Mouse (Mus musculus) splenic B cell, adult 2 months (primary cell): ENCODE results near the gene Vmp1.

Source experiments
- DNase-seq: peaks from one replicate; pipeline ENCODE4 v3.0.0-alpha.2; 2011; ENCODE audit warnings: low read depth, low spot score
- H3K27me3 ChIP-seq: 2 replicates; pipeline ENCODE4 v1.6.1; 2012; ENCODE audit warnings: mild to moderate bottlenecking, low read length, moderate library complexity, mixed read lengths; ENCODE audit not compliant: control insufficient read depth, poor library complexity, insufficient read depth, severe bottlenecking
- H3K36me3 ChIP-seq: 2 replicates; pipeline ENCODE4 v1.6.1; 2012; ENCODE audit warnings: mild to moderate bottlenecking, low read length, moderate library complexity, mixed read lengths; ENCODE audit not compliant: control insufficient read depth, poor library complexity, insufficient read depth, severe bottlenecking

Vmp1 gene

DNA sequence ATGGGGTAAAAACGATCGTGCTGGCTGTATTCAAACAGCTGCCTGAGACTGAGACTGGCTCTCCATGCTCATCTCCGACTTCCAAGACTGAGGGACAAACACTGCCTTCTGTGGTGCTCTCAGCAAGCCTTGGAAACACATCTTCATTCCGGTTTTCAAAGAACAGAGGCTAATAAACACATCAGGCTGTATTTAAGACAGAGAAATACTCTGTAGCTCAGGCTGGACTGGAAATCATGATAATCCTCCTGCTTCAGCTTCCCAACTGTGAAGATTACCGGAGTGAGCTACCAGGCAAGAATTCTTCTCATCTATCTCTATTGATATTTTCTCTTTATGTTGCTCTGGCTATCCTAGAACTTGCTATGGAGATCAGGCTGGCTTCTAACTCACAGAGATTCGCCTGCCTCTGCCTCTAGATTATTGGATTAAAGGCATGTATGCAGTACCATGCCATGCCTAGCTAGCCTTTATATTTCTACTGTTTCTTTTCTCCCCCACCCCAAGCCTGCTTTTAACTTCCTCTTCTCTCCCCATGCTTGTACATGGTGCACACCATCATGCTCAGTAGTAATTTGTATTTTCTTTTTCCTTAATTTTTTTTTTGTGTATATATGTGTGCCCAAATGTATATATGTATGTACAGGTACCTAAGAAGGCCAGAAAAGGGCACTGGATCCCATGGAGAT, 89.3 kb downstream of the Vmp1 start:
- Histone ChIP-seq H3K27me3 (no peaks in the 10 kb centered on the region), H3K36me3 (no peaks in the 10 kb centered on the region)
- no peak for DNase-seq

GRCm38 (mm10) chr11:86593443-86593842, 90.2 kb downstream of the Vmp1 start:
- Histone ChIP-seq H3K27me3 (no peaks in the 10 kb centered on the region), H3K36me3 (no peaks in the 10 kb centered on the region)
- DNase-seq = no peak

- no peaks in the 10 kb centered on the region for H3K27me3 ChIP-seq
- peak; percentile 84 for DNase-seq
- no peaks in the 10 kb centered on the region for H3K36me3 ChIP-seq
Observed at GRCm38 (mm10) chr11:86592993-86593392, 90.6 kb downstream of the Vmp1 start.

DNA sequence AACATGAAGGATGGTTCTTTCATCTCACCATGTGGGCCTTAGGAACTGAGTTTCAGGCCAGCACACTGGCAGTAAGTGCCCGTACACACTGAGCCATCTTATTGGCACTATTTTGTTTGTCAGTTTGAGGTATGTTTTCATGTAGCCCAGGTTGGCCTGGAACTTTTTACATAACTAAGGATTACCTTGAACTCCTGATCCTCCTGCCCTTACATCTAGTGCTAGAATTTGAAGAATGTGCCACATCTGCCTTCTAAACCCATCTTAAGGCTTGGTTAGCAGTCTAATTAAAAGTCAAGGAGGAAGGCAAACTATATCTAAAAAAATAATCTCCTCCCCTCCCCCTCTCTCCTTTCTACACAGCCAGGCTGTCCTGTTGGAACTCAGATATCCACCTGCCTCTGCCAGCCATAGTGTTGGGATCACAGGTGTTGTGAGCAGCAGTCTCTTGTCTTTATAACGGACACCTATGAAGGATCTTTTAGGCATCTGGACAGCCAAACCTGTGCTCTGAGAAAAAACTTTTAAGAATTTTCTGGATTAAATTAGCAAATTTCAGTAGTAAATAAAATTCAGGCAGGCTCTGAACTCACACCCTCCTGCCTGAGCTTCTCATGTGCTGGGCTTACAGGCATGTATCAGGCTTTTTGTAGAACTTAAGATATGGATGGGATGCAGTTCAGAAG, 91.6 kb downstream of the Vmp1 start:
- no peak for DNase-seq
- H3K36me3 ChIP-seq = no peaks in the 10 kb centered on the region
- no peaks in the 10 kb centered on the region for H3K27me3 ChIP-seq

DNA sequence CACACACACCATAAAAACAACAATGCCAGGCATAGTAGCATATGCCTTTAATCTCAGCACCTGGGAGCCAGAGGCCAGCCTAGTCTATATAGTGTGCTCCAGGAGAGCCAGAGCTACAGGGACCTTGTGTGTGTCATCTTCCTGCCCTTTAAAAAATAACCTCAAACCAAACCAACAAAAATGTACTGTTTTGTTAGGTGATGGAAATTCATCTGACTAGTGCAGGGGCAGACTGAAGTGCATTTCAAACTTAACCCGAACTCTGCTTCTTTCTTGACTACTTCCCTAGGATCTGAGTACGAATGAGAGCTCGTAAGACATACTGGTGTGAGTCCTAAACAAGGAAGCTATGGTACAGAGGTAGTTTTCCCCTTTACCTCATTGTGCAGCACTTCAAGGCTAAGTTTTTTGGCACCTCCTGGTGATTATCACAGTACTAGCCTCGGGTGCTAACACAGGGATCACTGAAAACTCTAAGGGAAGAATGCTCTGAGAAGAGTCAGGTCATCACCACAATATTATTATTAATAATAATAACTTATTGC, 92.3 kb downstream of the Vmp1 start:
- Histone ChIP-seq H3K36me3 (no peaks in the 10 kb centered on the region), H3K27me3 (no peaks in the 10 kb centered on the region)
- no peak for DNase-seq

DNA sequence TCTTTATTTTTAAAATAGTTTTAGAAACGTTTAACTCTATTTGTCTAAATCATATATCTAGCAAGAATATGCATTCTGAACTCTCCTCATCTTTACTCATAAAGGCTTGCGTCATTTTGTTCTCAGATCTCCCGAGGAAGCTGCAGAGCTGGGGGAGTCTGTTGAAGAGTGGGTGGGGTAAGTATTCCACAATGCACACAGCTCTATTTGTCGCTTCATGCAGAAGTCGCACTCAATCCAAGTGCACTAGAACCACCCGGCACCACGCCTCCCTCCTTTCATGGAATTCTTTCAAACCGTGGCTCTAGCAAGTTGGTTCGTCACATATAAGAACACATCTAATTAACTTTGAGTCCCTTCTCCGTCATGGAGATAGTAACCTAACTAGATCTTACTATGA, 93.1 kb downstream of the Vmp1 start:
- no peaks in the 10 kb centered on the region for H3K27me3 ChIP-seq
- DNase-seq = no peak
- no peaks in the 10 kb centered on the region for H3K36me3 ChIP-seq

DNA sequence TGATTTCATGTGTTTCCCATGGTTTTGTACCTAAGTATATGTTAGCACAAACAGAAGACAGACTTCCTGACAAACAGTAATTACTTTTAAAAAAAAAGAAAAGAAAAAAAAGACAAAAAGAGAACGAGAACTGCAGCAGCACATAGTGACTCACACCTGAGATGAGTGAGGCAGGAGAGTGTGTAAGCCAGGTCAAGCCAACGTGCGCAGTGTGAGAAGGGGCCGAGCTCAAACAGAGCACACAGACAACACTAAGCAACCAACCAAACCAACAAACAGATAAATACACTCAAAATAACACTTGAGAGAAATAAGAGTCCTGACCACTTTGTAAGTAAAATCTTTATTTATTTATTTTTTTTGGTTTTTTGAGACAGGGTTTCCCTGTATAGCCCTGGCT, 93.6 kb downstream of the Vmp1 start:
- H3K36me3 ChIP-seq = no peaks in the 10 kb centered on the region
- no peaks in the 10 kb centered on the region for H3K27me3 ChIP-seq
- no peak for DNase-seq

DNA sequence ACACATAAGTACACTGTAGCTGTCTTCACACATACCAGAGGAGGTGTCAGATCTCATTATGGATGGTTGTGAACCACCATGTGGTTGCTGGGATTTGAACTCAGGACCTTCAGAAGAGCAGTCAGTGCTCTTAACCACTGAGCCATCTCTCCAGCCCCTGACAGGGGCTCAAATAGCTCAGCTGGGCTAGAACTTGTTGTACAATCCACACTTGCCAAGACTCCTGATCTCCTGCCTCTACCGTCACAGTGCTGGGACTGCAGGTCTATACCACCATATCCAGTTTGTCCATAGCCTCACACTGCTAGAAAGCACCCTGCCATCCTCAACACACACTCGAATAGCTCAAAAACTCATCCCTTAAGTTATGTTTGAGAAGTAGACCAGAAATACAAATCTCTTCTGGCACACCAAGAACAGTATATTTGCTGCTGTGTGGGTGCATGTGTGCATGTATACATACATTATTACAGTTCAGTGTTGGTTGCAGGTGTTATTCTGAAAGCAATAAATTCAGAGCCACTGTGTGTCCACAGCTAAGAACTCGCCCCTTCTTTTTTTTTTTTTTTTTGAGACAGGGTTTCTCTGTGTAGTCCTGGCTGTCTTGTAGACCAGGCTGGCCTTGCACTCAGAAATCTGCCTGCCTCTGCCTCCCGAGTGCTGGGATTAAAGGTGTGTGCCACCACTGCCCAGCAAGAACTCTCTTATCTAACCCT, 94.9 kb downstream of the Vmp1 start:
- H3K36me3 ChIP-seq = no peaks in the 10 kb centered on the region
- H3K27me3 ChIP-seq = no peaks in the 10 kb centered on the region
- no peak for DNase-seq

DNA sequence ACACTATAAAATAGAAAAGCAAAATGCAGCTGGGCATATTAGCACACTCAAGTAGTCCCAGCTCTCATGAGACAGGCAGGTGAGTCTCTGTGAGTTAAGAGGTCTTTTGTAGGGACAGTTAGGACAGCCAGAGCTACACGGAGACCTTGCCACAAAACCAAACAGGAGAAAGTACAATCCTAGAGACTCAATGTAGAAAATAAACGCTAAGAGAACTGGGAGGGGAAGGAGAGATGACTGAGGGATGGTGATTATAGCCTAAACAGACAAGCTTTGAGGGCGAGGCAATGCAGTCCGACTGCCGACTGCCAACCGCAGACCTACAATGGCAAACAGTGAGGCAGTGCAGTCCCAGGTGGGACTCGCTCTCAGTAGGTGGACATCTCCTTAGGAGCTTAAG, 95.8 kb downstream of the Vmp1 start:
- Histone ChIP-seq H3K36me3 (no peaks in the 10 kb centered on the region), H3K27me3 (no peaks in the 10 kb centered on the region)
- no peak for DNase-seq

DNA sequence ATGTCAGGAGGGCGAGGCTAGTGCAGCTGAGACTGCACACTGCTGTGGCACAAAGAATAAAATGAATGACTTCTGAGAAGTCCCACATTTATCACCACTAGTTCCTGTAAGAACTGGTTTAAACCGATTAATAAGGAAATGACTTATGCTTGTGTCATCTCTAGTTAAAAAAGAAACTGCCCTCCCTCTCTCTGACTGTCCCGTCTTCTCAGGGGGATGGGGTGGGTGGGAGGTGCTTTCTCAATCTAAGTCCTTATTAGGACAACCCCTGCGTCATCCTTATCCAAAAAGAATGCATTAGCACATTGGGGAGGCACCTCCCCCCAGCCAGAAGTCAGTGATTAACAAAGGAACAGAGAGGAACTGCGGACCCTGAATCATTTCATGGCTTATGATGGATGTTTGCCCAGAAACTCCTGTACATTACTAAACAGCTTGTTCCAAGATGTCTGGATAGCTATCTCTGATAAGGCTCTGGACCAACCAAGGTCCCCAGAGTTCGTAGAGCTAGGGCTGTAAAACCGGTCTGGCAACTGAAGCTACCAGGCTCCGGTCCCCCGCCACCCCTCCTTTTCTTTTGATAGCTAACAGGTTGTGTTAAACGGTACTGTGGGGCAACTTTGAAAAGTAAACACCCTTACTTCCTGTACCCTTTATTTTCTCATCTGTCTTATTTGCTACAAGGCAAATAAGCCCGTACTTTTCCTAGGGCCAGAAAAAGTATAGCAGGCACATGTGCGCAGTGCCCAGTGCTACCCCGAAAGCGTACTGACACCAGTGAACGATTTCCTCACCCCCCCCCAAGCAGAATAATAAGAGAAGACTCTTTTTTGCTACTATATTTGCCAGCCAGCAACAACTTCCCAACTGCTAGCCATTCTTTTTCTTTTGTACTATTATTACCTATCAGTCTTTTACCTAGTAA, 96.5 kb downstream of the Vmp1 start:
- H3K27me3 ChIP-seq = no peaks in the 10 kb centered on the region
- peak; percentile 85 for DNase-seq
- H3K36me3 ChIP-seq = no peaks in the 10 kb centered on the region

DNA sequence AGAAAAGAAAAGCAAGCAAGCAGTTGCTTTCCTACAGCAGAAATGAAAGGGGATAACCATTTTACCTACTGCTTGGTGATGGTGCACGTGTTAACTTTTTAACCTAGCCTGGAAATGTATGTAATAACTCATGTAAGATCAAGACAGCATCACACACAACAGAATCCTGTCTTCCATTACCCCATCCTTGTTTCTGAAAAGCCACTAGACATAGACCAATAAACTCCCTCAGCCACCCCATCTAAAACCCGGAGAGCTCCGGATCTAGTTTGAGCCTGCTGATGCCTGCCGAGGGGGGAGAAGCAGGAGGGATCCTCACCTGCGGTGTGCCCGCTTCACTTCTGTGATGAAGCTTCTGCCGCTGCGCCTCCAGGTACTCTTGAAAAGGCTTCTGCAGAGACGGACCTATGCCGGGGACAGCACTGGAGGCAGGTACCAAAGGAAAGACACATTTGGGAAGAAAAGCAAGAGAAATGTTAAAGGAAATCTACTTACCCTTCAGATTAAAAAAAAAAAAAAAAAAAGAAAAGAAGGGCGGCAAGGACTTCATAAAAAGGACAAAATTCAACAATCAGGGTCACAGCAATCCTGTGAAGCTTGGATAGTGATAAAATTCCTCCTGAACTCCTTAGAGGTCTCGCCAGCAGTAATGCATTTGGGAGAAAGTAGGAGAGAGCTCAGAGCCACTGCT, 97.3 kb downstream of the Vmp1 start:
- Histone ChIP-seq H3K36me3 (no peaks in the 10 kb centered on the region), H3K27me3 (no peaks in the 10 kb centered on the region)
- DNase-seq = peak; percentile 54

DNA sequence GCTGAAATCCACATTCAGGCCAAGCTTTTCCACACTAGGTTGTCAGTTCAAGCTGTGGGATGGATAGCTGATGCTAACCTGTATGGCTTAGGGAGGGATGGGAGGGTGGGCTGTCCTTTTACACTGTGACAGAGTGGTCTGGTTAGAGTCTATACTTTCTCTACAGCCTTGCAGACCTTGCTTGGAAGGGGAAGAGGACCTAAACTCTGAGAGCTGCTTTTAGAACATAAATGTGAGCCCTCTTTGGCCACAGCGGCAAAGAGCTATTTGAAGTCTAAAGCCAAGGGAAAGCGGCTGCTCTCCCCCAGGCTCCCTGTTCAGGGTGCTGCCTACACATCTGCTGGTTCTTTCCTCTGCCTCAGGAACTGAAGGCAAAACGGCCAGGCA, 98.0 kb downstream of the Vmp1 start:
- Histone ChIP-seq H3K36me3 (no peaks in the 10 kb centered on the region), H3K27me3 (no peaks in the 10 kb centered on the region)
- no peak for DNase-seq

GRCm38 (mm10) chr11:86584898-86585597, 98.6 kb downstream of the Vmp1 start:
- H3K36me3 ChIP-seq = no peaks in the 10 kb centered on the region
- no peaks in the 10 kb centered on the region for H3K27me3 ChIP-seq
- no peak for DNase-seq
